Mouse (Mus musculus): ENCODE results near the gene Myo15.
"Not testable (repeated sequence)": the region's sequence is repeated elsewhere in the genome, so short reads cannot be mapped to it uniquely, and the experiment has no call there.

The Myo15 gene

DNA sequence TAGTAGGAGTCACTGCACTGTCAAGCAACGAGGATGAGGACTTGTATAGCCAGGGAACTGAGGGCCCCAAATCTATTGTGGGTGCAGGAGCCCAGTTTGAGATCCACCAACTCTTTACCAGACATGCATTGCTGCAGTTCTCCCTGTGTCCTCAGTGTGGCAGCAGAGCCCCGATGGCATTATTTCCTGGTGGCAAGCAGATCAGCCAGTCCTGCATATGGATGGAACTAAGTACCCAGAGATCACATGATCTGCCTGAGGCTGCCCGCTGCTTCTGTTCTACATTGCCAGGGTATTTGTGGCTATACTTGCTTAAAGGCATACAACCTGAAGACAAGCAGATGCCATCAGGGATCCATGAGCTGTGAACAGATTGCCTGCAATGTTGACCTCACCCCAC, 90.2 kb downstream of the Myo15 start:
- peak; percentile 51 to 56 for DNase-seq

DNA sequence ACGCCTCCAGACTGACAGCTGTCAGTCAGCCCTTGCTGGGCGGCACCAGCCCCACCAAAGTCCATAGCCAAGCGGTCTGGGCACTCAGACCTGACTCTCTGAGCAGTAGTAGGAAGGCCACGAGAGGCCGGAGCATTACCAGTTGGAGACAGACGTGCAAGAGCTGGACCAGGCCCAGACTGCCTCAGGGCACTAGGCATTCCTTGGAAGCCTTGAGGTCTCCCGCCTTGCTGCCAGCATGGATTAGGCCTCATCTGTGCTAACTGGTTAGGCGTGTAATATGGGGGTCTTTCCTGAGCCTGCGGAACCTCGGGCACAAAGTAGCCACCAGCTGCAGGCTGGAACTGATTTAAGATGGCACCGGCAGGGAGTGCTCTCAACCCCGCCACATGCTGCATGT, 104.9 kb downstream of the Myo15 start:
- DNase-seq: not testable (repeated sequence)
